Mouse (Mus musculus) testis, adult 2 months (tissue): ENCODE measurements around the gene Man1a2.

Experiments used
- CTCF ChIP-seq: fragments of 200-500 bp; IDR thresholded peaks from 2 replicates; pipeline ENCODE4 v1.5.1; 2012; ENCODE audit warnings: low read depth, mild to moderate bottlenecking, inconsistent platforms, low read length, moderate library complexity; ENCODE audit not compliant: control insufficient read depth, insufficient read depth, insufficient replicate concordance
- POLR2A ChIP-seq: fragments of 200-500 bp; IDR thresholded peaks from 2 replicates; pipeline ENCODE4 v1.6.1; 2012; ENCODE audit warnings: low read depth, mild to moderate bottlenecking, inconsistent platforms, low read length, moderate library complexity; ENCODE audit not compliant: control insufficient read depth

GRCm38 (mm10) chr3:100641581-100641980, 43.7 kb downstream of the Man1a2 start:
- TF ChIP-seq POLR2A: no peak
- TF ChIP-seq CTCF: no peak
